15 mouse cellular contexts compared by ENCODE assay signal in genomic region chr19:45329039-45329438, GRCm38 (mm10). TPM values are rescaled to one million over a fixed set of nuclear protein-coding genes. Genes with fewer than 3 reads are reported as not detected.
DNase-seq lines count a peak whose midpoint lies in the region; ATAC-seq lines count a peak whose summit lies in the region.
"Had no signal": no experiment of that assay in that cellular context is flagged by ENCODE, and none has a peak within 500 bp of the region (broad histone marks: within the 10 kb centered on the region; RNA-seq: fewer than 3 reads in every experiment).

No protein-coding gene starts in this region.

- no peak overlapping the region for H3K4me3 ChIP-seq in heart, embryonic 12.5 days
- no peak overlapping the region for H3K4me3 ChIP-seq in midbrain, embryonic 13.5 days (replicated peaks)
- no peak overlapping the region for H3K4me3 ChIP-seq in midbrain, embryonic 16.5 days (ENCODE audit: low read depth, low read length)
- no peak overlapping the region for H3K4me3 ChIP-seq in neural tube, embryonic 13.5 days

- H3K36me3 ChIP-seq in heart, embryonic 12.5 days: no peaks in the 10 kb centered on the region
- no peaks in the 10 kb centered on the region for H3K36me3 ChIP-seq in midbrain, embryonic 13.5 days
- no peaks in the 10 kb centered on the region for H3K36me3 ChIP-seq in midbrain, embryonic 16.5 days (ENCODE audit: control insufficient read depth, insufficient read depth, low read length)
- no peaks in the 10 kb centered on the region for H3K36me3 ChIP-seq in neural tube, embryonic 13.5 days
- H3K36me3 ChIP-seq: embryonic facial prominence, embryonic 13.5 days had no signal

- WGBS in heart, embryonic 12.5 days: 56% methylated on average over 3 of the region's 3 CpGs
- 35% methylated on average over 3 of the region's 3 CpGs for WGBS in midbrain, embryonic 13.5 days
- WGBS in midbrain, embryonic 16.5 days: 41% methylated on average over 3 of the region's 3 CpGs
- WGBS in neural tube, embryonic 13.5 days: 29% methylated on average over 3 of the region's 3 CpGs

- DNase-seq in heart, adult 18-20 months: peak; percentile 13 to 48
- DNase-seq in gastrocnemius, postnatal 25 days: peak; percentile 75
- no peak for DNase-seq in frontal cortex, adult 2 months (ENCODE audit: extremely low spot score in 1 of 2, low spot score in 1 of 2)
- no peak for DNase-seq in urinary bladder, postnatal 14 days (ENCODE audit: low spot score)
- DNase-seq: adrenal gland, postnatal 25 days; B cell, adult 2 months; cerebellum, adult 18-20 months; kidney, adult 2 months; kidney, postnatal 14 days; thymus, postnatal 25 days had no signal

- ATAC-seq in heart, embryonic 12.5 days (ENCODE audit: insufficient number of reproducible peaks, low FRiP score): no peak
- ATAC-seq in midbrain, embryonic 13.5 days: no peak
- no peak for ATAC-seq in midbrain, embryonic 16.5 days
- no peak for ATAC-seq in neural tube, embryonic 13.5 days (ENCODE audit: low read depth)

- peaks cover 40% of the 10 kb centered on the region for H3K27me3 ChIP-seq in heart, embryonic 12.5 days (replicated peaks)
- H3K27me3 ChIP-seq in midbrain, embryonic 13.5 days: peaks cover 31% of the 10 kb centered on the region
- H3K27me3 ChIP-seq in midbrain, embryonic 16.5 days (ENCODE audit: control insufficient read depth, insufficient read depth, low read depth, low read length): peaks cover 3% of the 10 kb centered on the region; the same call in 1 of the 2 replicates
- H3K27me3 ChIP-seq in neural tube, embryonic 13.5 days: peaks cover 7% of the 10 kb centered on the region

- H3K4me2 ChIP-seq in heart, embryonic 12.5 days: no peak overlapping the region
- no peak overlapping the region for H3K4me2 ChIP-seq in midbrain, embryonic 13.5 days (replicated peaks)
- no peak overlapping the region for H3K4me2 ChIP-seq in midbrain, embryonic 16.5 days (ENCODE audit: low read length)
- no peak overlapping the region for H3K4me2 ChIP-seq in neural tube, embryonic 13.5 days

- H3K4me1 ChIP-seq in heart, embryonic 12.5 days (replicated peaks): peaks cover 13% of the 10 kb centered on the region
- peaks cover 25% of the 10 kb centered on the region for H3K4me1 ChIP-seq in midbrain, embryonic 13.5 days (replicated peaks)
- H3K4me1 ChIP-seq in midbrain, embryonic 16.5 days (ENCODE audit: control insufficient read depth, insufficient read depth, low read length): peaks cover 15% of the 10 kb centered on the region
- peaks cover 31% of the 10 kb centered on the region for H3K4me1 ChIP-seq in neural tube, embryonic 13.5 days (replicated peaks)

- H3K27ac ChIP-seq in heart, embryonic 12.5 days (ENCODE audit: poor library complexity, severe bottlenecking): no peak overlapping the region
- H3K27ac ChIP-seq in midbrain, embryonic 13.5 days: peak overlapping the region; percentile 74
- H3K27ac ChIP-seq in midbrain, embryonic 16.5 days (ENCODE audit: low read length): no peak overlapping the region
- H3K27ac ChIP-seq in neural tube, embryonic 13.5 days (replicated peaks): peak overlapping the region; percentile 94
- H3K27ac ChIP-seq: embryonic facial prominence, embryonic 13.5 days had no signal

- H3K9me3 ChIP-seq in heart, embryonic 12.5 days (replicated peaks): no peaks in the 10 kb centered on the region; the same call in 1 of the 2 replicates
- H3K9me3 ChIP-seq in midbrain, embryonic 13.5 days: no peaks in the 10 kb centered on the region
- no peaks in the 10 kb centered on the region for H3K9me3 ChIP-seq in midbrain, embryonic 16.5 days (replicated peaks; ENCODE audit: control insufficient read depth, low read length, poor library complexity, severe bottlenecking)
- H3K9me3 ChIP-seq in neural tube, embryonic 13.5 days: no peaks in the 10 kb centered on the region
- H3K9me3 ChIP-seq: embryonic facial prominence, embryonic 13.5 days had no signal

- no peak overlapping the region for H3K9ac ChIP-seq in heart, embryonic 12.5 days
- no peak overlapping the region for H3K9ac ChIP-seq in midbrain, embryonic 13.5 days (replicated peaks)
- no peak overlapping the region for H3K9ac ChIP-seq in midbrain, embryonic 16.5 days (ENCODE audit: low read depth, low read length)
- H3K9ac ChIP-seq in neural tube, embryonic 13.5 days: no peak overlapping the region
- H3K9ac ChIP-seq: embryonic facial prominence, embryonic 13.5 days had no signal

RNA-seq across cellular contexts. Expression of gene Btrc, which starts 34.5 kb away (rescaled TPM):
- 10 to 100 TPM; 22.2 to 25.7 TPM for total RNA-seq in heart, adult 18-20 months (2021)
- 40.0 and 44.3 TPM in 2 replicates for polyA plus RNA-seq in heart, embryonic 12.5 days (2016; fragmentation: Nextera tagmentation; extraction: Ambion mirVana)
- 62.7 and 63.5 TPM in 2 replicates for polyA plus RNA-seq in midbrain, embryonic 13.5 days (2015; fragmentation: Nextera tagmentation; extraction: Ambion mirVana)
- polyA plus RNA-seq in midbrain, embryonic 16.5 days (2015; fragmentation: Nextera tagmentation; extraction: Ambion mirVana): 64.3 and 66.5 TPM in 2 replicates
- 10 to 100 TPM; 18.8 to 23.0 TPM for total RNA-seq in gastrocnemius, postnatal 25 days (2021)
- 67.7 and 72.7 TPM in 2 replicates for polyA plus RNA-seq in neural tube, embryonic 13.5 days (2015; fragmentation: Nextera tagmentation; extraction: Ambion mirVana)
- 68.3 and 71.7 TPM in 2 replicates for polyA plus RNA-seq in frontal cortex, adult 2 months (2012; rRNA removed)

Comparison
In these comparisons a context has a peak if more than half of its experiments do, and no peak if none do; other contexts are left out.
1. H3K27ac ChIP-seq: peak in midbrain, embryonic 13.5 days (single experiment) and neural tube, embryonic 13.5 days (single experiment); none in heart, embryonic 12.5 days (single experiment) and midbrain, embryonic 16.5 days (single experiment).
2. DNase-seq: peak in heart, adult 18-20 months (2 of 2) and gastrocnemius, postnatal 25 days (single experiment); none in frontal cortex, adult 2 months (0 of 2) and urinary bladder, postnatal 14 days (single experiment).